Mouse (Mus musculus) heart, embryonic 10.5 days (tissue): ENCODE data around the gene Soga3. TPM values are rescaled to one million over a fixed set of nuclear protein-coding genes. Genes with fewer than 3 reads are reported as not detected.

Source experiments
- DNase-seq: peaks from one replicate; pipeline ENCODE4 v3.0.0-alpha.2; 2017; ENCODE audit warnings: low spot score
- H3K27ac ChIP-seq: fragments of 300-500 bp; sonication (generic); 2 replicates; pipeline ENCODE4 v1.5.1; 2016; ENCODE audit warnings: mild to moderate bottlenecking
- H3K27me3 ChIP-seq: fragments of 300-500 bp; sonication (generic); 2 replicates; pipeline ENCODE4 v1.6.1; 2016; ENCODE audit warnings: mild to moderate bottlenecking; ENCODE audit not compliant: poor library complexity, insufficient read depth, severe bottlenecking
- H3K36me3 ChIP-seq: fragments of 300-500 bp; sonication (generic); 2 replicates; pipeline ENCODE4 v1.6.1; 2016; ENCODE audit warnings: mild to moderate bottlenecking, moderate library complexity
- H3K4me1 ChIP-seq: fragments of 300-500 bp; sonication (generic); 2 replicates; pipeline ENCODE4 v1.6.1; 2016; ENCODE audit warnings: mild to moderate bottlenecking
- H3K4me3 ChIP-seq: fragments of 300-500 bp; sonication (generic); 2 replicates; pipeline ENCODE4 v1.5.1; 2016; ENCODE audit warnings: mild to moderate bottlenecking, moderate library complexity
- H3K9me3 ChIP-seq: fragments of 300-500 bp; sonication (generic); 2 replicates; pipeline ENCODE4 v1.6.1; 2016; ENCODE audit warnings: mild to moderate bottlenecking, moderate library complexity
- WGBS: fragments of 180-500 bp; shearing (Covaris S2); methylation state at CpG from one replicate; pipeline ENCODE4 v1.1.7; 2016; 5-methylcytosine and 5-hydroxymethylcytosine counted together
- polyA plus RNA-seq: library from polyadenylated mRNA; unstranded; fragments of >200 nt; fragmentation: Nextera tagmentation; extraction: Ambion mirVana; gene quantifications from 2 replicates; pipeline ENCODE4 v1.2.1, GENCODE M21; 2016

Soga3 gene
- polyA plus RNA-seq, 1 experiment from 2014 or later, result 0.82 TPM

GRCm38 (mm10) chr10:29217451-29217850 is 73.8 kb downstream of the Soga3 start:
- Histone ChIP-seq H3K4me3 (no peak overlapping the region), H3K9me3 (no peaks in the 10 kb centered on the region), H3K4me1 (no peaks in the 10 kb centered on the region), H3K36me3 (no peaks in the 10 kb centered on the region), H3K27me3 (no peaks in the 10 kb centered on the region), H3K27ac (no peak overlapping the region)
- 76% methylated on average over 2 of the region's 2 CpGs for WGBS
- no peak for DNase-seq

- DNase-seq, result no peak
- Histone ChIP-seq H3K27ac (no peak overlapping the region), H3K4me3 (no peak overlapping the region), H3K27me3 (no peaks in the 10 kb centered on the region), H3K9me3 (no peaks in the 10 kb centered on the region), H3K36me3 (no peaks in the 10 kb centered on the region), H3K4me1 (no peaks in the 10 kb centered on the region)
- WGBS, result 89% methylated on average over 4 of the region's 4 CpGs
These were observed 81.7 kb downstream of the Soga3 start for GRCm38 (mm10) chr10:29225329-29225728.

GRCm38 (mm10) chr10:29231208-29231607 is 87.6 kb downstream of the Soga3 start:
- Histone ChIP-seq H3K4me1 (no peaks in the 10 kb centered on the region), H3K4me3 (no peak overlapping the region), H3K27me3 (no peaks in the 10 kb centered on the region), H3K27ac (no peak overlapping the region), H3K9me3 (no peaks in the 10 kb centered on the region), H3K36me3 (no peaks in the 10 kb centered on the region)
- 83% methylated on average over 2 of the region's 2 CpGs for WGBS
- no peak for DNase-seq

Other genes starting within 250 kb of the Soga3 start
- gene 2310057J18Rik, start 157.5 kb upstream of the Soga3 start, polyA plus RNA-seq, result not detected in 2 replicates
- not detected in 2 replicates for gene Gm49353, start 55.1 kb downstream of the Soga3 start, polyA plus RNA-seq
- gene 9330159F19Rik, start 67.8 kb downstream of the Soga3 start, polyA plus RNA-seq, result 0.30 and 0.34 TPM in 2 replicates
- gene Echdc1, start 169.3 kb downstream of the Soga3 start, polyA plus RNA-seq, result 23.5 and 30.1 TPM in 2 replicates
- gene Rnf146, start 218.6 kb downstream of the Soga3 start, polyA plus RNA-seq, result 31.6 and 36.6 TPM in 2 replicates